In the genomic region with DNA sequence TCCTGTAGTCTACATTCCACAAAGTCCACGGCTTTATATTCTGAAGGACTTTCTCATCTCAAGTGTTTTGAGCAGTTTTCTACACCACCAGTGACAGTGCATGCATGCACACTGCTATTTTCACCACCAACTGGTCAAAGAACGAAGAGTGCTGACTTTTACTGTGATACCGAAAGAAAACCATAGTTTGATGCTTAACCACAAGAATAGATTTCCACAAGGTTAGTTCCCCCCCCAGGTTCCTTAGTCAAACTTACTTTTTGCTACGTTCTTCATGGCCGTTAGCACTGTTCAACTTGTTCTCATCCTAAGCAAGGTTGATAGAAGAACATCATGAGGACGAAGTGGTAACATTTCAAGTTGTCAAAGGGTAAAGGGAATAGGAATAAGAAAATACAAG, we compare ENCODE assay signal across 13 mouse cellular contexts. TPM values are rescaled to one million over a fixed set of nuclear protein-coding genes. Genes with fewer than 3 reads are reported as not detected.
A peak's percentile ranks its signal among the peaks of the same experiment; 100 is the strongest.
DNase-seq lines count a peak whose midpoint lies in the region; ATAC-seq and TF ChIP-seq lines count a peak whose summit lies in the region.
"Had no signal": no experiment of that assay in that cellular context is flagged by ENCODE, and none has a peak within 500 bp of the region (broad histone marks: within the 10 kb centered on the region; RNA-seq: fewer than 3 reads in every experiment).

No protein-coding gene starts in this region.

- H3K4me1 ChIP-seq in heart, adult 2 months (ENCODE audit: control insufficient read depth, insufficient read depth, low read length) = peaks cover 9% of the 10 kb centered on the region
- peaks cover 30% of the 10 kb centered on the region for H3K4me1 ChIP-seq in G1E (ENCODE audit: insufficient read depth, low read depth, low read length)
- H3K4me1 ChIP-seq in liver, embryonic 15.5 days (replicated peaks) = peaks cover 29% of the 10 kb centered on the region

- H3K4me2 ChIP-seq in liver, embryonic 15.5 days = peak overlapping the region; percentile 14; the same call in 1 of the 2 replicates

- WGBS in heart, adult 2 months = 37% methylated on average over 6 of the region's 6 CpGs
- WGBS in liver, embryonic 15.5 days (ENCODE audit: insufficient replicate concordance) = 76% methylated on average over 6 of the region's 6 CpGs

- TF ChIP-seq CTCF in heart, adult 2 months (IDR thresholded peaks at IDR 0.05) = no peak
- no peak for TF ChIP-seq CTCF in left cerebral cortex, adult 2 months (IDR thresholded peaks at IDR 0.05)
- no peak for TF ChIP-seq CTCF in G1E (IDR thresholded peaks at IDR 0.05; ENCODE audit: low read depth, low read length)

- peaks cover 6% of the 10 kb centered on the region for H3K79me2 ChIP-seq in heart, adult 2 months (replicated peaks; ENCODE audit: control insufficient read depth, insufficient read depth, low read length)

- intact Hi-C loops in heart, adult 2 months (cut with DNase I) = loop anchor here (2.0 kb wide), 1 partner anchor 22 kb away; no protein-coding TSS in a partner anchor
- intact Hi-C loops in heart, postnatal 25 days (cut with DNase I) = loop anchor here (5.0 kb wide), 2 partner anchors 35 to 100 kb away; a partner anchor contains a TSS
- intact Hi-C loops in left cerebral cortex, adult 2 months (cut with DNase I) = loop anchor here (5.0 kb wide), 1 partner anchor 35 kb away; a partner anchor contains a TSS
- intact Hi-C loops in left cerebral cortex, postnatal 4 days (cut with DNase I) = no loop called here

- H3K27ac ChIP-seq in heart, adult 2 months = no peak overlapping the region
- no peak overlapping the region for H3K27ac ChIP-seq in left cerebral cortex, adult 2 months
- H3K27ac ChIP-seq in liver, embryonic 15.5 days (replicated peaks) = no peak overlapping the region
- H3K27ac ChIP-seq: limb, embryonic 15.5 days had no signal

- no peak for TF ChIP-seq EP300 in heart, adult 2 months (IDR thresholded peaks at IDR 0.05; ENCODE audit: insufficient read depth, low read depth, low read length)

- no peak for DNase-seq in heart, adult 2 months
- no peak for DNase-seq in heart, postnatal 25 days (ENCODE audit: low spot score)
- DNase-seq in left cerebral cortex, adult 2 months (ENCODE audit: extremely low spot score in 1 of 2, low spot score in 2 of 2) = no peak
- no peak for DNase-seq in left cerebral cortex, postnatal 4 days
- no peak for DNase-seq in G1E (ENCODE audit: low spot score)
- no peak for DNase-seq in right cerebral cortex, adult 2 months (ENCODE audit: low spot score in 2 of 2)
- no peak for DNase-seq in thymus, adult 18-20 months
- DNase-seq: cerebellum, adult 11-12 months; gastrocnemius, postnatal 14 days; kidney, postnatal 36 days; thymus, postnatal 14 days had no signal

- H3K27me3 ChIP-seq in heart, adult 2 months (ENCODE audit: control insufficient read depth, insufficient read depth, low read length) = no peaks in the 10 kb centered on the region
- H3K27me3 ChIP-seq in G1E (ENCODE audit: insufficient read depth, low read length) = no peaks in the 10 kb centered on the region
- no peaks in the 10 kb centered on the region for H3K27me3 ChIP-seq in liver, embryonic 15.5 days
- H3K27me3 ChIP-seq: limb, embryonic 15.5 days had no signal

- H3K9me3 ChIP-seq in G1E (replicated peaks) = no peaks in the 10 kb centered on the region
- no peaks in the 10 kb centered on the region for H3K9me3 ChIP-seq in liver, embryonic 15.5 days (replicated peaks)
- H3K9me3 ChIP-seq: limb, embryonic 15.5 days had no signal

- no peak overlapping the region for H3K9ac ChIP-seq in heart, adult 2 months (ENCODE audit: low read depth, low read length)
- no peak overlapping the region for H3K9ac ChIP-seq in liver, embryonic 15.5 days
- H3K9ac ChIP-seq: limb, embryonic 15.5 days had no signal

- peaks cover 55% of the 10 kb centered on the region for H3K36me3 ChIP-seq in heart, adult 2 months (ENCODE audit: control insufficient read depth, insufficient read depth, low read length)
- H3K36me3 ChIP-seq in G1E (replicated peaks) = peaks cover 55% of the 10 kb centered on the region
- peaks cover 60% of the 10 kb centered on the region for H3K36me3 ChIP-seq in liver, embryonic 15.5 days (replicated peaks)

- H3K4me3 ChIP-seq in heart, adult 2 months = peak overlapping the region; percentile 11; the same call in 1 of the 2 replicates
- H3K4me3 ChIP-seq in left cerebral cortex, adult 2 months = peak overlapping the region; percentile 88; the same call in 1 of the 2 replicates
- peak overlapping the region; percentile 46; the same call in 1 of the 2 replicates for H3K4me3 ChIP-seq in G1E (ENCODE audit: low read depth, low read length)
- no peak overlapping the region; the same call in 1 of the 2 replicates for H3K4me3 ChIP-seq in liver, embryonic 15.5 days (replicated peaks)

- ATAC-seq in G1E (ENCODE audit: extremely low read depth, insufficient number of reproducible peaks, low FRiP score, poor library complexity, severe bottlenecking) = no peak
- ATAC-seq in liver, embryonic 15.5 days (ENCODE audit: insufficient read depth) = no peak

- no peak for TF ChIP-seq POLR2A in heart, adult 2 months (IDR thresholded peaks at IDR 0.05; ENCODE audit: insufficient read depth, low read depth, low read length)

RNA-seq across cellular contexts. Expression of a gene that starts 3.0 kb away (rescaled TPM):
- total RNA-seq in heart, adult 2 months (2021) = 100 to 1,000 TPM; 124 to 143 TPM
- polyA plus RNA-seq in heart, adult 2 months (2012; rRNA removed) = 25.8 and 45.2 TPM in 2 replicates
- 100 to 1,000 TPM; 140 to 164 TPM for total RNA-seq in heart, postnatal 25 days (2021)
- total RNA-seq in left cerebral cortex, adult 2 months (2021) = 100 to 1,000 TPM; 286 to 301 TPM
- 100 to 1,000 TPM; 345 to 348 TPM for total RNA-seq in left cerebral cortex, postnatal 4 days (2021)
- total RNA-seq in G1E (2014; fragmentation: Nextera tagmentation) = 781 and 795 TPM in 2 replicates
- 710 and 759 TPM in 2 replicates for total RNA-seq in G1E (2017)
- polyA plus RNA-seq in G1E (2012) = 282 and 295 TPM in 2 replicates
- 207 and 223 TPM in 2 replicates for polyA plus RNA-seq in liver, embryonic 15.5 days (2015; fragmentation: Nextera tagmentation; extraction: Ambion mirVana)

RNA-seq across cellular contexts. Expression of a gene that starts 19.2 kb away (rescaled TPM):
- total RNA-seq in heart, adult 2 months (2021) = 10 to 100 TPM; 15.6 to 20.0 TPM
- polyA plus RNA-seq in heart, adult 2 months (2012; rRNA removed) = 7.1 and 8.9 TPM in 2 replicates
- 10 to 100 TPM; 14.9 to 15.2 TPM for total RNA-seq in heart, postnatal 25 days (2021)
- 10 to 100 TPM; 82.7 to 85.6 TPM for total RNA-seq in left cerebral cortex, adult 2 months (2021)
- total RNA-seq in left cerebral cortex, postnatal 4 days (2021) = 100 to 1,000 TPM in 1 of 2 experiments, 10 to 100 TPM in 1; 93.5 to 101 TPM
- total RNA-seq in G1E (2014; fragmentation: Nextera tagmentation) (63.5 and 63.9 TPM in 2 replicates), G1E (2017) (45.8 and 48.2 TPM in 2 replicates)
- polyA plus RNA-seq in G1E (2012) = 29.5 and 37.8 TPM in 2 replicates
- 10.8 and 14.7 TPM in 2 replicates for polyA plus RNA-seq in liver, embryonic 15.5 days (2015; fragmentation: Nextera tagmentation; extraction: Ambion mirVana)

RNA-seq across cellular contexts. Expression of a gene that starts 33.1 kb away (rescaled TPM):
- 10 to 100 TPM; 81.4 to 96.6 TPM for total RNA-seq in heart, adult 2 months (2021)
- polyA plus RNA-seq in heart, adult 2 months (2012; rRNA removed) = 83.7 and 116 TPM in 2 replicates
- total RNA-seq in heart, postnatal 25 days (2021) = 10 to 100 TPM; 81.0 to 81.3 TPM
- 10 to 100 TPM; 36.3 to 42.0 TPM for total RNA-seq in left cerebral cortex, adult 2 months (2021)
- total RNA-seq in left cerebral cortex, postnatal 4 days (2021) = 10 to 100 TPM; 25.4 to 26.6 TPM
- total RNA-seq in G1E (2014; fragmentation: Nextera tagmentation) (27.9 and 33.9 TPM in 2 replicates), G1E (2017) (46.2 and 49.1 TPM in 2 replicates)
- 31.4 and 36.3 TPM in 2 replicates for polyA plus RNA-seq in G1E (2012)
- polyA plus RNA-seq in liver, embryonic 15.5 days (2015; fragmentation: Nextera tagmentation; extraction: Ambion mirVana) = 50.7 and 52.3 TPM in 2 replicates

RNA-seq across cellular contexts. Expression of a gene that starts 33.2 kb away (rescaled TPM):
- total RNA-seq in heart, adult 2 months (2021) = 100 to 1,000 TPM; 321 to 367 TPM
- 244 and 304 TPM in 2 replicates for polyA plus RNA-seq in heart, adult 2 months (2012; rRNA removed)
- 100 to 1,000 TPM; 324 to 347 TPM for total RNA-seq in heart, postnatal 25 days (2021)
- 100 to 1,000 TPM; 142 to 153 TPM for total RNA-seq in left cerebral cortex, adult 2 months (2021)
- total RNA-seq in left cerebral cortex, postnatal 4 days (2021) = 100 to 1,000 TPM; 223 to 225 TPM
- total RNA-seq in G1E (2014; fragmentation: Nextera tagmentation) (99.3 and 127 TPM in 2 replicates), G1E (2017) (38.4 and 52.4 TPM in 2 replicates)
- 300 and 385 TPM in 2 replicates for polyA plus RNA-seq in G1E (2012)
- 159 and 192 TPM in 2 replicates for polyA plus RNA-seq in liver, embryonic 15.5 days (2015; fragmentation: Nextera tagmentation; extraction: Ambion mirVana)

RNA-seq across cellular contexts. Expression of a gene that starts 50.2 kb away (rescaled TPM):
- total RNA-seq in heart, adult 2 months (2021) = 10 to 100 TPM; 11.9 to 13.5 TPM
- 2.8 and 3.4 TPM in 2 replicates for polyA plus RNA-seq in heart, adult 2 months (2012; rRNA removed)
- total RNA-seq in heart, postnatal 25 days (2021) = 10 to 100 TPM; 10.3 to 12.9 TPM
- total RNA-seq in left cerebral cortex, adult 2 months (2021) = 10 to 100 TPM; 17.5 to 17.7 TPM
- total RNA-seq in left cerebral cortex, postnatal 4 days (2021) = 10 to 100 TPM; 26.1 to 40.2 TPM
- total RNA-seq in G1E (2014; fragmentation: Nextera tagmentation) = 17.3 and 17.6 TPM in 2 replicates
- 12.0 and 15.6 TPM in 2 replicates for total RNA-seq in G1E (2017)
- polyA plus RNA-seq in G1E (2012) = 9.0 and 13.5 TPM in 2 replicates
- polyA plus RNA-seq in liver, embryonic 15.5 days (2015; fragmentation: Nextera tagmentation; extraction: Ambion mirVana) = 3.9 and 4.0 TPM in 2 replicates
